Mouse (Mus musculus) heart, adult 18-20 months (tissue): ENCODE measurements at regions not wholly inside any gene's neighbourhood (a gene's known extent, or its start where the extent isn't known, plus 50 kb on each side); places are given as distances from the start of the nearest gene placed in this dataset.
A peak's percentile ranks its signal among the peaks of the same experiment; 100 is the strongest.

Source experiments
- DNase-seq, 2 experiments: peaks; one replicate each; pipeline ENCODE4 v3.0.0; 2021 to 2022; ENCODE audit warnings: mixed read lengths in 1 of 2

DNA sequence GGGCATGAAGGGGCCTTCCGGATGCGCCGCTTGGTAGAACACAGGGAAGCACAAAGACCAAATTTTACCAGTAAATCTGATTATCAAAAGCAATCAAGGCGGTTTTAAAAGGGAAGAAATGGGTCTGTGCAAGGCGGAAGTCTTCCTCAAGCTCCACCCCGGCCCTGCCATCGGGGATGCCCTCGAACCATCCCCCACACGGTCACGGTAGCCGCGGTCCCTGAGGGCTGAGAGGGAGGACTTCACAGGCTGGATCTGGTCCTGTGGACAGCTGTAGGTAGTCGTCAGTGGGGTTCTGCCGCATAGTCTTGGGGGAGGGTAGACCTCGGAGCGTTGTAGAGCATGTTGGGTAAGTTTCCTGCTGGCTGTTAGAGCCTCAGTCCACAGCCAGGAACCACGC lies 104.9 kb downstream of the Tpra1 start:
- no peak for DNase-seq

DNA sequence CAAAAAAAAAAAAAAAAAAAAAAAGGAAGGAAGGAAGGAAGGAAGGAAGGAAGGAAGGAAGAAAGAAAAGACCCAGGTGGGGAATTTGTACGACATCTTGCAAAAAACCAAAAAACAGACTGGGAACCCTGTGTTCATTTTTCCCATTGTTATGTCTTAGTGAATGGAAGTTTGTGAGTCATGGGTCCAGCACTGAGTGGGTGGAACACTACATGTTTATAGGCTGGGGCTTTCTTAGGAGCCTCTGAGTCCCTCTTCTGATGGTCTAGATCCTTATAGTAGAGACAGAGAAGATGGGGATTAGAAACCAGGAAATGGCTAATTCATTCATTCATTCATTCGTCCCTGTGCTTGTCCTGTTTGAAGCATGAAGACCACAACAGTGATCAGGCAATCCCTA lies 105.5 kb downstream of the Tpra1 start:
- DNase-seq = no peak

DNA sequence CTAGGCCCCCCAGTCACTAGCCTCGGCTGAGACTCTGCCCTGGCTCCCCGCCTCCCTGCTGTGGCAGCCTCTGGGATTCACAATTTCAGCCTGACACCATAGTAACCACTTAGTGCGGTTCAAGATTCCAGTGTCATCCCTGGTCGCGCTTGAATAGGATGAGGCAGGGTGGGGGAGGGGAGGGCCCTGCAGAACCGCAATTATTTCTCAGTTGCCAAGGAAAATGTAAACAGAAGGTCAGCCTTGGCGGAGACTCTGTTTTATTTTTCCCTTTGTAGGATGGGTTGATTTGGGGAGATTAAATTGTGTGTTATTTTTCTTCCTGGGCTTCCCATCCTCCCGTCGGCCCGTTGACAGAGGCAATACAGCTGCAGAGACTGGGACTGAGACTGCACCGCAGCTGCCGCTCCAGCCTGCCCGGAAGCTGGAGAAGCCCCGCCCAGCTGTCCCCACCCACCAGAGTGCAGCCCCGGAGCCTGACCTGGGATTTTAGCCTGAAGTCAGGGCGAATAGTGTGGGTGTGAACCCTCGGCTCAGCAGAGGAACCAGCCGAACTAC lies 106.6 kb downstream of the Tpra1 start:
- DNase-seq = peak; percentile 75 to 77

DNA sequence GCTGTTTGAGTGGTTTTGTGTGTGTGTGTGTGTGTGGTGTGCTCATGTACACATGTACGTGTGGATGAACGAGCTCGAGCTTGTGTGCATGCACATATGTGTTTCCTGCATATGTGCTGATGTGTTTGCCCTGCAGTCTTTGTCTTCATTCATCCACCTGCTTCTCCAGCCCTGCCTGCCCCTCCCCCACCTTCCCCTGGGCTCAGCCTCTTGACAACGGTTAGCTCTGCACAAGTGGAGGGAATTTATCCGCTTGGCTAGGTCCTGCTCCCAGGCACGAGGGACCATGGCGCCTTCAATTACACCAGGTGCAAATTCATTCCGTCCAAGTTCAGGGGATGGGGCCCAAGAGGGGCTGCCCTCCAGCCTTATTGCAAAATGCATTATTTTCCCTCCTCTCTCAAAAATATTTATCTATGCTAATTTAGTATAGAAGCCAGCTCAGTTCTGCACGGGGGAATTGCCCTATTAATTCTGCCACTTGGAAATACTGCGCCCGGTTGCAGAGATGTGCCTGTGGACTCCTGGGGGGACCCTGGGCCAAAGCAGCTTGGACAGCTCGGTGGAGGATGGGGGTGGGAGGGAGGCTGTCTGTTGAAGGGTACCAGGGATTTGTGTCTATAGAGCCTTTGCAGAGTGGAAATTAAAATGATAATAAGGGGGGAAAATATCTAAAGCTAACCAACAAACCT lies 111.1 kb downstream of the Tpra1 start:
- no peak for DNase-seq

DNA sequence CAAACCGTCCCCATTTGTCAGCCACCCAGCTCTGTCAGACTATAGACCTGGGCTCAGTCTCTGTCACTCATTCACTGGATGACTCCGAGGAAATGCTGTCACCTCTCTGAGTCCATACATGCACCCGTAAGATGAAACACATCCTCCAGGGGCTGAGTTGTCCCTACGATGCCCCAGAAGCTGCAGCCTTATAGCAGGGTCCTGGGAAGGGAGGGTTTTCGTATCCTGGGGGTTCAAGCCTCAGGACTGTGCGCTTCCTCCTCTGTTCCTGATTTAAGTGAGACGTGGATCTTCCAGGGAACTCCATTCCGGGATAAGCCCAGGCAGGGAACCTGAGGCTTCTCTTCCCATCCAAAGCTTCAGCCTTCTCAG lies 111.6 kb downstream of the Tpra1 start:
- DNase-seq = no peak

DNA sequence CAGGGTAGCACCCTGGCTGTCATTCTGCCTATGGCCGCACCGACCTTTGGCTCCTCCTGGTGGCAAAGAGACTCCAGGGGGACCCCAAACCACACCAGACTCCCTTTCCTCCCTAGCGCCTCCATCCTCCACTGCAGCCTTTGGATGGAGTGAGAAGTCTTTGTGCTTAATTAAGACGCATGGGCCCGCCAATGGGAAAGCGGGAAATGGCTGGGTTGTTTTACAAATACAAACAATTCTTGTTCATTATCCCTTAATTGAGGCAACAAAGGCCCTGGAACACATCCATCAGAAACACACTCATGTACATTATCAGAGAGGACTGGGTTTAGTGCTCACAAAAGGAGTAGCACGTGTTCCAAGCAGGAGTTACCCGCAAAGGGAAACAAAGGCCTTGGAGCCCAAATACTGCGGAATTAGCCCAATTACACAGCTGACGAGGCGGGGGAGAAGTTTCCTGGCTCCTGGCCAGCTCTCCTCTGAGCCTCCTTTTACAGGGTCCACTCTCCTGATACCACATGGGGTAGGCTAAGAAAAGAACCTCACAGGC lies 122.1 kb downstream of the Tpra1 start:
- no peak for DNase-seq

DNA sequence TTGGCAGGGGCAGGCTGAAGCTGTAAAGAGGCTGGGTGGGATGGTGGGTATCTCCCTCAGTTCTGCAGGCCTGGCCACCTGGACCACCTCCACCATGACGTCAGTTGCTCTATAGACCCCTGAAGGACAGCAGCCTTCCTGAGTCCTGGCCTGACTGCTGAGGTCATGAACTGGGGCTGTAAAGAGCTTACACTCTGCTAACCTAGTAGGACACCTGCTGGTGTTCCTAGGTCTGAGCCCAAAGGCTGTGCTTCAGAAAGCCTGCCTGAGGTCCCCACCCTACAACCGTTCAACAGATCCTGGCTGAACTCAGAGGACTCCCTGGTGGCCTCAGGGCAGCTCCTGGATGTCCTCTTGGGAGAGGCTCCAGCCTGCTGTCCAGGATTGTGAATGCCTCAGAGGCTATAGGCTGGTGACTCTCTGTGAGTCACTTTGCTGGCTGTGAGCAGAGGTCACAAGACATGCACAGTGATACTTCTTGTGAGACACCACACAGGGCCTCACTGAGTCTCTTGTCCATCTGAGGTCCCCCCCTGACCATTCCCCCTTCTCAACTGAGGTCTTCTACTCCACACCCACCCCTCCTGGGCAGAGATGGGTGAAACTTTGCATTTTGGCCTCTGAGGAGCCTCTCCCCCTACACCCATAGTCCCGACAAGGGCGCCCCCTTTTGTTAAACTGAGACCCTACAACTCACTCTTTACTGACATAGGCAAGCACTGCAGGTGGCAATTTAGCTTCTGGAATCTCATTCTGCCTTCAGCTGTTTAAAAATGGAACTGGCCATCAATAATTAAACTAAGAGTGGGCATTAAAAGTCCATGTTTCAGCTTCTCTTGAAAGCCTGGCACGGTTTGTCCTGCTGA lies 131.6 kb downstream of the Tpra1 start:
- peak in 1 of 2 experiments; percentile 37 for DNase-seq

DNA sequence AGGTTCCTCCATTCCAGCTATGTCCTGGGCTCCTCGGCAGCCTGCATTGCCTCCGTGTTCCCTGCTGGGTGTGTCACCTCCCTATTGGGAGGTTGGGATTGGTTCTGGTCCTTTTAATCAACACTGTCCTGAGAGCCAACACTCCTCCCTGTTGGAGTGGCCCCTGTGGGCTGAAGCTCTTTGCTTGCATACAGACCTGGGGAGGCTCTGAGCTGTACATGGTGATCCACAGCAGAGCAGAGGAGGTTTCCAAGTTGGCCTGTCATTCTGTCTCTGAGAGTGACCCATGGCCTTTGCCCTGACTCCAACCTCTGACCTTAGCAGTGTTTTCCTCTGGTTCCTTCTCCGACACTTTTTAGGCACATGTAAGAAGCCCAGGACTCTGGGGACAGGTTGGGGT lies 132.4 kb downstream of the Tpra1 start:
- peak; percentile 22 to 24 for DNase-seq

DNA sequence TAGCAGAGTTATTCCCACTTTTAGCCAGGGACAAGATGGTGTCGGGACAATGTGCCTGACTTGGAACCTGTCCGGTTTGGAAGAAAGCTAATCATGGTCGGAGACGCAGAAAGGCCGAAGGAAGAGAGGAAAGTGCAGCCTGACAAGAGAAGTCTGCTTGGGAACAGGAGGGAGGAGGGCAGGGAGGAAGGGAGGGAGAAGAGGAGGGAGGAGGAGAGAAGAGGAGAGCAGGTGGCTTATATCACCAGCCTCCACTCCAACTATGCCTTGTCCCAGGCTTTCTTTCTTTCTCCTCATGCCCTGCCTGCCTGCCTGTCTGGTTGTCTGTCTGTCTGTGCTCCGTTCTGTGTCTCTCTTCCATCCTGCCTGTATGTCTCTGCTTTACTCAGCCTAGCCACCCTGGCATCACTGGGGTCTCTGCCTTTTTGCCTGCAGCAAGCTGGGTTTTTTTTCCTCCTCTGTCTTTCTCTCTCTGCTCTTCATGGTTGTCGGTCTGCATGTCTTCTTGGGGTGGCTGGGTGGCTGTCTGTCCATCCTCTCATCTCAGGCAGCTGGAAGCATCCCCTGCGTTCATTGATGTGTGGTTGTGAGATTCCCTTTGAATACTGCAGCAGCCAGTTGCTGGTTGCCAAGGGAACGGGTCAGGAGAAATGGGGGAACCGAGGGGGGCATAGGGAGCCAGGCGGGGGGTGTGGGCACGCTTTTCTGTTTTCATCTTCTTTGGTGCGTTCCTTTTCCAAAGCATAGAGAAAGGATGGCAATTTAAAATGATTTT lies 133.2 kb downstream of the Tpra1 start:
- peak; percentile 18 to 34 for DNase-seq

DNA sequence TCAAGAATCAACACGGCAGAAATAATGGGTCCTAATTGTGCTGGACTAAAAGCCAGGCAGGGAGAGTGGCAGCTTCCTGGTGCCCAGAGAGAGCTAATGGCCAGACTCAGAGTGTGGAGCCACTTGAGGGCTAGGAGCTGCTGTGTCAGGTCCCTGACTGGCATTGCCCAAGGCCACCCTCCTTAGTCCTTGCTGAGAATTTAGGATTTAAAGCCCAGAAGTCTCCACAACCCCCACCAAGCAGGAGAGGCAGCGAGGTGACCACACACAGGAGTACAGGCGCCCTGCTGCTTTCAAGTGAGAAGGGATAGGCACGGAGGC lies 133.7 kb downstream of the Tpra1 start:
- no peak for DNase-seq

DNA sequence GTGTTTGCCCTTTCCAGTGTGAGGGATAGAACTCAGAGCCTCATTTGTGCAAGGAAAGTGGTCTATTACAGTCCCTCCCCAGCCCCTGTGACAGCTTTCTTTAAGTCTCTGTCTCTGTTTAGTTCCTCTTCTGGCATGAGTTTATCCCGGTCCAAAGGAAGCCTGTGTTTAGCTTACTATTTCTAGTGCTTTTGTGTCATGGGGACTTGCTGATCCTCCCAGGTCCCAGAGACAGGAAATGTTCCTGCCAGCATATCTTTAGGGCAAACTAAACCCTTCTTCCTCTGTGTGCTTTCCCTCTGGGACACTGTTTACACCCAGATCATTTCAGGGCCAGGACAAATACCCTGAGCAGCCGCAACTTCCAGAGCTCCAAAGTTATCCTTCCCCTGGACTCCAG lies 135.3 kb downstream of the Tpra1 start:
- peak in 1 of 2 experiments; percentile 7 for DNase-seq

DNA sequence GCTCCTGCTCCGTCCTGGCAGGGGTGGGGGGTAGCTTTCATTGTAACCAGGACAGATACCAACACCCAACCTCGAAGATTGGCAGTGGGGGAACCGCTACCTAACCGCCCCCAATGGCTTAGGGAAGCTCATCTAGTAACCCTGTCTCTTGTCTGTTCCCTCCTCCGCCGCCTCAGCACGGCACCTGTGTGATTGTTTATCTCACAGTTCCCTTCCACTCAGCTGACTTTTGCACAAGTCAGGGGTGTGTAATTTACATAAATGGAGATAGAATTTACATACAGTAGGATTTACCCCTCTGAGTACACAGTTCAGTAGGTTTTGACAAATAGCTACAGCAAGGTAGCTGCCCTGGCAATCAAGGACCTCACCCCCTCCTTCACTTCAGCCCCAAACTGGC lies 135.8 kb downstream of the Tpra1 start:
- no peak for DNase-seq

DNA sequence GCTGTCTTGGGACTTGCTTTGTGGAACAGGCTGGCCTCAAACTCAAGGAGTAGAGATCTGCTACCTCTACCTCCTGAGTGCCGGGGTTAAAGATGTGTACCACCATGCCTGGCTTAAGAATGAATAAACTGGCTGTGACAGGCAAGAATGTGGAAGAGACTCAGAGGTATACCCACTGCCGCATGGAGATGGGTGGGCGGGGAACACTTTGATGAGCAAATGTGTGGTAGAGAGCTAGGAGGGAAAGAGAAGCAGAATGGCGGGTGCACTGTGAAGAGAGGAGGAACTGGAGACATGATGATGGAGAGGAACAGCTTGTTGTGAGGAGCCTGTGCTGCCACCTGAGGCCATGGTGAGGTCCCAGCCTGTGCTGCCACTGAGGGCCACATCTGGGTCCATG lies 138.9 kb downstream of the Tpra1 start:
- no peak for DNase-seq

DNA sequence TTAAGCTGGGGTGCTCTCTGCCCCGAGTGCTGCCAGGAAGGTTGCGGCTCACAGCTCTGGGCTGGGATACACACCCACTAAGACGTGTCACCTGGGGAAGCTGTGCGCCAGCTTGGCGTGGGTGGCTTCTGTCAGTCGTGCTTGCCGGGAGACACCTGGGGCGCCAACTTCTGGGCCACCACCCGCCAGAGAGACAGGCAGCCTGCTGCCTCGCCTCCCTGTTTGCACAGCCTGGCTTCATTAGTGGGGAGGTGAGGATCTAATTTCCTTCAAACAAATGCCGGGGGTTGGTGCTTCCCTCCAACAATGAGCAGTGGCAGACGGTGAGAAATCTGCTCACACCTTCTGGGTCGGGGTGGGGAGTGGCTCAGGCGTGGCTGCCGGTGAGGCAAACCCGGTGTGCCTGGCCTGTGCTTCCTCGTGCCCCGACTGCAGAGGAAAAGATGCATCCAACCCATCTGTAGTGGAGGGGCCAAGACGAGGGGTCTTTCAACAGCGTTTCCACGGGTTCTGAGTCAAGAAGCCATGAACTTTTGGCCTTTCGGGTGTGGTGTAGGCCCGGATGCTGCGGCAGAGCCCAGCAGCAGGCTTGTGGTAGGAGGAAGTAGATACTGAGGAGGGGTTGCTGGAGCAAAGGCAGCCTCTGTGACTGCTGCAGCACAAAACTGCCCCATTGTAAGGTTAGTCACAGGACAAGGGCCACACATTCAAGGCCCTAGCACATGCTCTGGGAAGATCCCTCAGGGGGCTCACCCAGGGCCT lies 140.6 kb downstream of the Tpra1 start:
- peak in 1 of 2 experiments; percentile 22 for DNase-seq

DNA sequence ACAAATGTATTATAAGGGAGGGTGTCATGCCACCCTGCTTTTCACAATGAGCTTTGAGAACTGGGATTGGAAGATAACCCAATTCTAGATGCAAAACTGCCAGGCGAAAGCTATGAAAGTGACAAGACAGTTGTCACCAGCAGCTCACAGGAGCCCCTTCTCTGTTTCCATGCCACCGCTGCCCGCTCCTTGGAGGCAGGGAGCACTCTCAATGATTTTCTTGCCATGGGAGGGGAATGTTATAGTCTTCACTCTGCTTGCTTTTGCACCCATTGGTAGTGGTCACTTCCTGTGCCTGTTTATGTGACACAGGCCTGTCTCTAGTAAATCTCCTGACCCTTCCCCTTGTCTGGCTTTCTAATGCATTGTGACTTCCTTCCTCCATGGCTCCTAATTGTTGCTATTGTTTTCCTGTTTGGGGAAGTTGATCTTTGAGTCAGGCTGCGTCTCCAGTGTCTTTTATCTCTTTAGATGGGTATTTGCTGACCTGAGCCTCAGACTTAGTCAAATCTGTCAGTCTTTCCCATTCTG lies 143.4 kb downstream of the Tpra1 start:
- no peak for DNase-seq

DNA sequence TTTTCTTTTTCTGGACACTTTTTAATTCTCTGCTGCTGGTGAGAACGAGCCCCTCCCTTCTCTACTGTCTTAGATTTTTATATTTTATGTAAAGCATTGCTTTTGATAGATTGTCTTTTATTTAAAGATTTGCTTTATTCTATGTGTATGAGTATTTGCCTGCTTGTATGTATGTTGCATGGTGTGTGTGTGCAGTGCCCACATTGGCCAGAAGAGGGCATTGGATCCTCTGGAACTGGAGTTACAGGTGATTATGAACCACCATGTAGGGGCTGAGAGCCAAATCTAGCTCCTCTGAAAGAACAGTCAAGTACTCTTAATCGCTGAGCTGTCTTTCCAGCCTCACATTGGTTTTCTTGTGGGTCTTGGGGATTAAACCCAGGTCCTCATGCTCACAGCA lies 144.4 kb downstream of the Tpra1 start:
- no peak for DNase-seq

DNA sequence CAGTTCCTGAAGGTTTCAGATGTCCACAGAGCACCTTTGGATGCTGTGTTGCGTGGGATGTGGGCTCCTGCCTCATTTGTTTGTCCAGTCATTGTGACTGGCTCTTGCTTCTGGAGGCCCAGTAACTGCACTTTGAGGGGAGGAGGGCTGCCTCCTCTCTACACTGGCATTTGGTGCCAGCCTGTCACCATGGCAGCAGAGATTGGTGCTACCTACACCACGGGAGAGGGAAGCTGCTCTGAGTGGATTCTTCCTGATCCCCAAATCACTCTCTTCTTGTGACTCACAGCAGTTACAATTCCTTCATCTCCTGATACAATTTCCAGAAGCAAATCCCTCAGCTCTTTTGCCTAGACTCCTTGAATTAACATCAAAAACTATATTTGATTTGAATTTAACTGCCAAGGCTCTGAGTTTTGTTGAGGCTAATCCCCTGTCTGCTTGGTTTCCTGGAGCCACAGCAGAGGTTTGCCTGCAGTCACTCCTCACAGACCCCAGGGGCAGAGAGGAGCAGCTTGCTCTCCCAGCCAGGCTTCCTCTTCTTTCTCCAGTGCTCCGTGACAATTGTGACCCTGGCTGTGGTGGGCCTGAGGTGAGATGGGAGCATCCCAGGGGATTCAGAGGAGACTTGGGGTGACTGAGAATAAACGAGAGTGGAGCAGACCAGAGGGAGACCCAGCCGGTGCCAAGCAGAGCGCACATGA lies 145.7 kb downstream of the Tpra1 start:
- no peak for DNase-seq

DNA sequence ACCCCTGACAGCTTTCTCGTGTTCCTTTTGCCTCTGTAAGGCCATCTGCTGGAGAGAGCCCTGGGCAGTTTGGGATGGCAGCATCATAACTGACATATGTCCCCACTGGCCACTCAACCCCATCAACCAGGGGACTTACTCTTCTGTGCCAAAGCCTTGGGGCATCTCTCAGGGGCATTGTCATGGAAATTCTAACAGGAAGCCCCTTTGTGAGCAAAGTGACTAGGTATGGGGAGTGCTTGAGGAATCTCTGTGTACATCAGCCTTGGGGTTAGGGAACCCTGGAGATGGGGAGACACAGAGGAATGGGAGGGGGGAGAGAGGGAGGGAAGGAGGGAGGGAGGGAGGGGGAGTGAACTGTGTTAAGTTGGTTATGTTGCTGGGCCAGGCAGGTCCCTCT lies 147.2 kb downstream of the Tpra1 start:
- DNase-seq = no peak

DNA sequence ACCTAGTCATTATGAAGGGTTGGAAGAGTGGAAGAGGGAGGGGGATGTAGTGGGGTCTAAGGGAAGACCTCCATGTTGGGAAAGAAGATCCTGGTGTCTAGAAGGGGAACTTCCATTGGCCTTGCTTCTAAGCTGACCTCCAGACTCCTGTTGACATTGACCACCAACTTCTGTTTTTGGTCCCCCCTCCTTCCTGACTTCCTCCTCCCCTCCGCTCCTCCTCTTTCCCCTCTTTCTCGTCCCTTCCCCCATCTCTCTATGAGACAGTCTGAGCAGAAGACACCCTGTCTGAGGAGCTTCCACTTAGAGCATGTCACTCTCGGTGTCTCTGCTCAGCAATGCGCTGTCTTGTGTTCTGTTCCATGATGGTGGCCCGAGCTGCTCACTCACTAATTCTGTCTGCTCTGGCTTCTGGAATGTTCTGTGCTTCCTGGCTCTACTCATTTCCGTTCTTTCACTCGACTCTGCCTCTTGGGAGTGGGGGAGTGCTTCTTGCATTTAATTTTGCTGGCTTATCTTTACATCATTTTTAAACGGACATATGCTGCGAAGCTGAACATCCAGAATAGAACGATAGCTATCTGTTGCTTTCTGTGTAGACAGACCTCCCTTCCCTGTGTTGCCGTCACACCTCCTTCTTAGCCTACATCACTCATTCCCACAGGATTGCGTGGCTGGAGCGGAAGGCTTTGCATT lies 148.7 kb downstream of the Tpra1 start:
- peak in 1 of 2 experiments; percentile 18 for DNase-seq
